Mouse (Mus musculus) CD4-positive, CD25-positive, alpha-beta regulatory T cell (primary cell): Measurements from ENCODE around the gene Blmh. TPM values are rescaled to one million over a fixed set of nuclear protein-coding genes. Genes with fewer than 3 reads are reported as not detected.

ENCODE experiments used
- polyA plus RNA-seq: library from polyadenylated mRNA; unstranded; fragments of 100-300 nt; shearing (Covaris generic); gene quantifications from one replicate; pipeline ENCODE4 v1.2.1, GENCODE M21; 2017

Blmh gene
- polyA plus RNA-seq = 62.6 TPM

DNA sequence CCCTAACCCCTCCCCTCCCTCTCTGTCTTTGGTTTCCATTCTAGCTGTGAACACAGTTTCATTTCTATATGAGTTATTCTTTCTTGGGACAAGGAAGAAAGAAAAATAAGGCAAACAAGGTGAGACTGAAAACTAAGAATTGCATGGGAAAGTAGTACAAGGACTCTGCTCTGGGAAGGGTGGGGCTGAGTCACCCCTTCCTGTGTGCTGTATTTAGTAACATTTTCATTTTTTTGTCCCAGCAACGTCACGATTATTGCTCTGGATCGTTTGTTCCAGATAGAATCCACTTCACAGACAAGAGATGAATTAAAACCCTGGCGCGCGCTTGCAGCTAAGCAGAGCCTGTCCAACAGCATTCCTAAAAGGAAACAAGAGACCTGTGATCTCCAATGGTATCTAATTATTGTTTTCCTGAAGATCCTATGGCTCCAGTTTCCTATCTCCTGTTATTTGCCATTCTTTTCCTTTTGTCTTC, at the start of gene Blmh:
TSS of gene Blmh (plus strand) at position 51 of the 478 bp plus-strand sequence.

DNA sequence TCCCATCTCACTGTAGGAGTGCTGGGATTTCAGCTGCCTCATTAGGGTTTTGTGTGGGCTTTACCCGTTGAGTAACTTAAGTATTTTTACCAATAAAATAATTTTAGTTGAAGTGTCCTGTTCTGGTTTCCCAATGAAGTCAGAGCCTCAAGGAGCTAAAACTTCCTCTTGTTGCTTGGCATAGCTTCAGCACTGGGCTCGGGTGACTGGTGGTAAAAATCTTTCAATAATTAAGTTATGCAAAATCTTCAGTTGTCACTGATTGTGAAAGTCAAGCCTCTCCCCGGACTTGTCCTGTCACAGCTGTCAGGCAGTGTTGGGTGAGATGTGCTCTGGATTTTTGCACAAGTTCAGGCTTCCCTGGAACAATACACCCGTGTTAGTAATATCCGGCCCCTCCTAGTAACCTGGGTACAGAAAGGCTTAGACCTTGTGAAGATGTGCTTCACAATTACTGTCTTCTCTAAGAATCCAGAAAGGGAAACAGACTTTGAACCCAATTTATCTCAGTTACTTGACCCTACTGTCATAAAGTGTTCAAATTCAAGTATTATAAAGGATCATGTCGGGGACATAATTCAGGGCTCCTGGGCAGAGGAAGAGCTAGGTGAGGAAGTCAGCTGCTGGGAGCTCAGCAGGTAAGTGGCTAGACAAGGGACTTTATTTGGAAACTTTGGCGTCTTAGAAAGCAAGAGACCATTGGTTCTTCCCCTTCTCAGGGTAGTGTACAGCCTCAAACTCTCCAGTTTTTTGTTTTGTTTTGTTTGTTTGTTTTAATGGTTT, 22.8 kb upstream of the Blmh start, which contains the start of gene Tmigd1:
TSS of gene Tmigd1 (plus strand) at position 581 of the 783 bp plus-strand sequence.

GRCm38 (mm10) chr11:76997916-76998704, 73.5 kb downstream of the Blmh start, which contains the start of gene Slc6a4:
Slc6a4 (plus strand) TSS chr11:76998603.

Other genes starting within 250 kb of the Blmh start
- gene Trarg1, start 245.0 kb upstream of the Blmh start, polyA plus RNA-seq = not detected
- gene Gosr1, start 161.2 kb upstream of the Blmh start, polyA plus RNA-seq = 60.8 TPM
- gene Cpd, start 77.8 kb upstream of the Blmh start, polyA plus RNA-seq = 6.7 TPM
- 0.54 TPM for gene Tmigd1, start 22.6 kb upstream of the Blmh start, polyA plus RNA-seq
- gene Slc6a4, start 73.8 kb downstream of the Blmh start, polyA plus RNA-seq = 0.13 TPM
- gene Nsrp1, start 153.6 kb downstream of the Blmh start, polyA plus RNA-seq = 45.4 TPM